Mouse (Mus musculus): ENCODE measurements around the gene Ccdc114.

Ccdc114 gene

DNA sequence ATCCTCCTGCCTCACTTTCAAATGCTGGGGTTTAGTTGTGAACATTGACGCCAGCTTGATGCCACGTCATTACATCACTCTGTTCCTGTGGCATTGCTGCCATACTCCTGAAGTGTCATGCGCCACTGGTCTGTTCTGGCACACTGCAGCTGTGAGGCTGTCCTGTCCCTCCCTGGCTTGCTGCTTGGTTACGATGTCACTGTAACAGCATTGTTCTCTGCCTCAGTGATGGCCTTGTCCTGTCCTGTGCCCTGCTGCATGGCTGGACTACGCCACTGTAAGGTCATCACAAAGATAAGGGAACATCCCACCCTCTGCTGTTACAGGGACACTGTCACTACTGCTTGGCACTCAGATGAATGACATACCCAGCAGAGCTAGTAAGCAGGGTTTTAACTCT is 57.7 kb downstream of the Ccdc114 start:
- DNase-seq (ENCODE audit: low spot score in 2 of 2) = no peak

DNA sequence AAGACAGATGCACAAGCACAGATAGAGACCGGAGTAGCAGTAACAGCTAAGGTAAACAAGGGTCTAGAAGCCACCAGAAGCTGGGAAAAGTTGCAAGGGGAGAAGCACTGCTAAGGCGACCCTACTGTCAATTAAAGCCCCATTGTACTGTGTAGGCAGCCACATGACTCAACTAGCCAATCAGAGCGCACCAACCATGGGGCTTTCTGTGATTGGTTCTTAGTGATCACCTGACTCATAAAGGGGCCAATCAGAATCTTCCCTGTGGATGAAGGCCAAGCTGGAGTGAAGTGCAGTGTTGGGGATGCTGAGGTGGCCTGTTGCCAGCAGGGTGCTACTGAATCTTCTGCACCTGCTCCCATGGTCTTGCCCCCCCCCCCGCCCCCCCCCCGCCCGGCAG is 63.0 kb downstream of the Ccdc114 start:
- no peak for DNase-seq (ENCODE audit: low spot score in 2 of 2)

DNA sequence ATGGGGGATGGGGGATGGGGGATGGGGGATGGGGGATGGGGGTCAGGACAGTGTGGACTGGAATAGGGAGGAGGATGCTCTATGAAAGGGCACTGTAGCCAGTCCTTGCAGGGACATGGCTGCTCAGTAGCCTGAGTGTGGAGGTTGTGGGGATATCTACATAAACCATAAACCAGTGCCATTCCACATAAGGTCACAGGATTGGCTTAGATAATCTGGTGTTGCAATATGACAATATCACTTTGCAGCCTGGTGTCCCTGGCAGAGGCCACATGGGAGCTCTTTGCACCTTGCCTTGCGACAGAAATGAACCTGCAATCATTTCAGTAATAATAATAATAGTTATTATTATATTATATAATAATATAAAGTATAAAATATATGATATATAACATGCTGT is 64.5 kb downstream of the Ccdc114 start:
- DNase-seq (ENCODE audit: low spot score in 2 of 2) = no peak

DNA sequence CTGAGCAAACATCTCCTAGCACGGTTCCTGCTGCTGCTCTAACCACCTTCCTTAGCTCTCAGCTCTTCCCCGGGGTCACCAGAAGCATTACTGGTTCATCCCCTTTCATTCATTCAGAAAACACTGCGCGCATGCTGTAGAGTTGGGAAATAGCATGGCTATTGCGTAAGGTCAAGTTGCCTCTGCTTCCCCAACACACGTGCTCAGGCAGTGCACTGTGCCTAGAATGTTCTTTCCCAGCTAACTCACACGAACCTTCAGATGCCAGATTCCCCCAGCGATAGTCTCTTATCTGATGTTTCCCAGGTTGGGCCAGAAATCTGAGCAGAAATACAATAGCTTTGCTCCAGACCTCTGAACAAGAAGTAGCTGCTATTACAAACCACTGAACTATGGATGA is 68.6 kb downstream of the Ccdc114 start:
- no peak for DNase-seq (ENCODE audit: low spot score in 2 of 2)
